Mouse (Mus musculus): ENCODE results near the gene Unc80. TPM values are rescaled to one million over a fixed set of nuclear protein-coding genes. Genes with fewer than 3 reads are reported as not detected.
A peak's percentile ranks its signal among the peaks of the same experiment; 100 is the strongest.

Unc80 gene
- polyA plus RNA-seq, 1 experiment from 2014 or later: 0.27 TPM

- Histone ChIP-seq H3K27ac (ENCODE audit: low read length) (no peak overlapping the region), H3K9me3 (ENCODE audit: control insufficient read depth, low read length) (no peaks in the 10 kb centered on the region), H3K27me3 (replicated peaks; ENCODE audit: control insufficient read depth, insufficient read depth, low read length) (no peaks in the 10 kb centered on the region), H3K36me3 (ENCODE audit: control insufficient read depth, insufficient read depth, low read length) (no peaks in the 10 kb centered on the region), H3K9ac (ENCODE audit: low read depth, low read length) (no peak overlapping the region), H3K4me3 (ENCODE audit: low read length) (no peak overlapping the region), H3K4me1 (ENCODE audit: control insufficient read depth, insufficient read depth, low read length) (no peaks in the 10 kb centered on the region), H3K4me2 (ENCODE audit: low read depth, low read length) (no peak overlapping the region)
- 78% methylated on average over 2 of the region's 2 CpGs for WGBS
- ATAC-seq: no peak
These were observed 94.2 kb downstream of the Unc80 start for GRCm38 (mm10) chr1:66562332-66562731.

- Histone ChIP-seq H3K27ac (ENCODE audit: low read length) (no peak overlapping the region), H3K4me3 (ENCODE audit: low read length) (no peak overlapping the region), H3K4me2 (ENCODE audit: low read depth, low read length) (no peak overlapping the region), H3K9ac (ENCODE audit: low read depth, low read length) (no peak overlapping the region), H3K4me1 (ENCODE audit: control insufficient read depth, insufficient read depth, low read length) (no peaks in the 10 kb centered on the region), H3K36me3 (ENCODE audit: control insufficient read depth, insufficient read depth, low read length) (no peaks in the 10 kb centered on the region), H3K9me3 (ENCODE audit: control insufficient read depth, low read length) (no peaks in the 10 kb centered on the region), H3K27me3 (replicated peaks; ENCODE audit: control insufficient read depth, insufficient read depth, low read length) (no peaks in the 10 kb centered on the region)
- WGBS: 85% methylated on average over 13 of the region's 13 CpGs
- no peak for ATAC-seq
These were observed 101.6 kb downstream of the Unc80 start for GRCm38 (mm10) chr1:66569736-66570135.

- Histone ChIP-seq H3K9ac (ENCODE audit: low read depth, low read length) (no peak overlapping the region), H3K4me2 (ENCODE audit: low read depth, low read length) (no peak overlapping the region), H3K9me3 (ENCODE audit: control insufficient read depth, low read length) (no peaks in the 10 kb centered on the region), H3K4me3 (ENCODE audit: low read length) (no peak overlapping the region), H3K27me3 (replicated peaks; ENCODE audit: control insufficient read depth, insufficient read depth, low read length) (no peaks in the 10 kb centered on the region), H3K4me1 (ENCODE audit: control insufficient read depth, insufficient read depth, low read length) (no peaks in the 10 kb centered on the region), H3K27ac (ENCODE audit: low read length) (no peak overlapping the region), H3K36me3 (ENCODE audit: control insufficient read depth, insufficient read depth, low read length) (no peaks in the 10 kb centered on the region)
- no peak for ATAC-seq
These were observed 129.1 kb downstream of the Unc80 start for GRCm38 (mm10) chr1:66597163-66597788.

- Histone ChIP-seq H3K27ac (ENCODE audit: low read length) (no peak overlapping the region), H3K4me3 (ENCODE audit: low read length) (no peak overlapping the region), H3K9ac (ENCODE audit: low read depth, low read length) (no peak overlapping the region), H3K4me1 (ENCODE audit: control insufficient read depth, insufficient read depth, low read length) (no peaks in the 10 kb centered on the region), H3K4me2 (ENCODE audit: low read depth, low read length) (no peak overlapping the region), H3K27me3 (replicated peaks; ENCODE audit: control insufficient read depth, insufficient read depth, low read length) (no peaks in the 10 kb centered on the region), H3K9me3 (ENCODE audit: control insufficient read depth, low read length) (no peaks in the 10 kb centered on the region), H3K36me3 (ENCODE audit: control insufficient read depth, insufficient read depth, low read length) (no peaks in the 10 kb centered on the region)
- 82% methylated on average over 4 of the region's 4 CpGs for WGBS
- ATAC-seq: no peak
These were observed 140.1 kb downstream of the Unc80 start for GRCm38 (mm10) chr1:66608304-66608703.

GRCm38 (mm10) chr1:66617188-66617587 lies 149.0 kb downstream of the Unc80 start:
- no peaks in the 10 kb centered on the region for H3K9me3 ChIP-seq (ENCODE audit: control insufficient read depth, low read length)
- 41% methylated on average over 2 of the region's 2 CpGs for WGBS

GRCm38 (mm10) chr1:66638177-66638576 lies 170.0 kb downstream of the Unc80 start:
- H3K27me3 ChIP-seq (replicated peaks; ENCODE audit: control insufficient read depth, insufficient read depth, low read length): no peaks in the 10 kb centered on the region
- no peak overlapping the region for H3K4me3 ChIP-seq (ENCODE audit: low read length)
- no peak overlapping the region for H3K27ac ChIP-seq (ENCODE audit: low read length)
- H3K4me2 ChIP-seq (ENCODE audit: low read depth, low read length): no peak overlapping the region
- no peaks in the 10 kb centered on the region for H3K36me3 ChIP-seq (ENCODE audit: control insufficient read depth, insufficient read depth, low read length)
- 53% methylated on average over 2 of the region's 2 CpGs for WGBS
- H3K9ac ChIP-seq (ENCODE audit: low read depth, low read length): no peak overlapping the region
- H3K4me1 ChIP-seq (ENCODE audit: control insufficient read depth, insufficient read depth, low read length): no peaks in the 10 kb centered on the region
- H3K9me3 ChIP-seq (ENCODE audit: control insufficient read depth, low read length): no peaks in the 10 kb centered on the region
- no peak for ATAC-seq

More at GRCm38 (mm10) chr1:66617188-66617587, 149.0 kb downstream of the Unc80 start:
- H3K27ac ChIP-seq (ENCODE audit: low read length): no peak overlapping the region
- no peak overlapping the region for H3K4me3 ChIP-seq (ENCODE audit: low read length)
- H3K4me2 ChIP-seq (ENCODE audit: low read depth, low read length): no peak overlapping the region
- H3K9ac ChIP-seq (ENCODE audit: low read depth, low read length): no peak overlapping the region
- no peaks in the 10 kb centered on the region for H3K4me1 ChIP-seq (ENCODE audit: control insufficient read depth, insufficient read depth, low read length)
- no peak for ATAC-seq
- no peaks in the 10 kb centered on the region for H3K27me3 ChIP-seq (replicated peaks; ENCODE audit: control insufficient read depth, insufficient read depth, low read length)
- no peaks in the 10 kb centered on the region for H3K36me3 ChIP-seq (ENCODE audit: control insufficient read depth, insufficient read depth, low read length)

- H3K36me3 ChIP-seq (ENCODE audit: control insufficient read depth, insufficient read depth, low read length): no peaks in the 10 kb centered on the region
- peak; percentile 59; the same call in 1 of the 2 replicates for ATAC-seq
- no peaks in the 10 kb centered on the region for H3K27me3 ChIP-seq (replicated peaks; ENCODE audit: control insufficient read depth, insufficient read depth, low read length)
These were observed 178.7 kb downstream of the Unc80 start for GRCm38 (mm10) chr1:66646894-66647293.

GRCm38 (mm10) chr1:66649568-66649967 lies 181.4 kb downstream of the Unc80 start:
- no peaks in the 10 kb centered on the region for H3K36me3 ChIP-seq (ENCODE audit: control insufficient read depth, insufficient read depth, low read length)
- H3K4me2 ChIP-seq (ENCODE audit: low read depth, low read length): no peak overlapping the region
- H3K9ac ChIP-seq (ENCODE audit: low read depth, low read length): no peak overlapping the region
- H3K9me3 ChIP-seq (ENCODE audit: control insufficient read depth, low read length): no peaks in the 10 kb centered on the region
- no peaks in the 10 kb centered on the region for H3K27me3 ChIP-seq (replicated peaks; ENCODE audit: control insufficient read depth, insufficient read depth, low read length)
- no peak for ATAC-seq
- no peak overlapping the region for H3K27ac ChIP-seq (ENCODE audit: low read length)
- no peaks in the 10 kb centered on the region for H3K4me1 ChIP-seq (ENCODE audit: control insufficient read depth, insufficient read depth, low read length)
- 88% methylated on average over 6 of the region's 6 CpGs for WGBS
- no peak overlapping the region for H3K4me3 ChIP-seq (ENCODE audit: low read length)

More at GRCm38 (mm10) chr1:66646894-66647293, 178.7 kb downstream of the Unc80 start:
- Histone ChIP-seq H3K4me1 (ENCODE audit: control insufficient read depth, insufficient read depth, low read length) (no peaks in the 10 kb centered on the region), H3K27ac (ENCODE audit: low read length) (no peak overlapping the region), H3K9ac (ENCODE audit: low read depth, low read length) (no peak overlapping the region), H3K9me3 (ENCODE audit: control insufficient read depth, low read length) (no peaks in the 10 kb centered on the region; the same call in 1 of the 2 replicates), H3K4me2 (ENCODE audit: low read depth, low read length) (no peak overlapping the region), H3K4me3 (ENCODE audit: low read length) (no peak overlapping the region)

GRCm38 (mm10) chr1:66650006-66650405 lies 181.8 kb downstream of the Unc80 start:
- Histone ChIP-seq H3K36me3 (ENCODE audit: control insufficient read depth, insufficient read depth, low read length) (no peaks in the 10 kb centered on the region), H3K27me3 (replicated peaks; ENCODE audit: control insufficient read depth, insufficient read depth, low read length) (no peaks in the 10 kb centered on the region), H3K4me3 (ENCODE audit: low read length) (no peak overlapping the region), H3K27ac (ENCODE audit: low read length) (no peak overlapping the region), H3K4me1 (ENCODE audit: control insufficient read depth, insufficient read depth, low read length) (no peaks in the 10 kb centered on the region), H3K9me3 (ENCODE audit: control insufficient read depth, low read length) (no peaks in the 10 kb centered on the region), H3K9ac (ENCODE audit: low read depth, low read length) (no peak overlapping the region), H3K4me2 (ENCODE audit: low read depth, low read length) (no peak overlapping the region)
- 47% methylated on average over 1 of the region's 1 CpGs for WGBS
- no peak for ATAC-seq
